Mouse (Mus musculus) midbrain, embryonic 10.5 days (tissue): ENCODE results near the gene Rps3a1. TPM values are rescaled to one million over a fixed set of nuclear protein-coding genes. Genes with fewer than 3 reads are reported as not detected.
"Not testable (repeated sequence)": the region's sequence is repeated elsewhere in the genome, so short reads cannot be mapped to it uniquely, and the experiment has no call there.

Experiments
- DNase-seq: peaks from one replicate; pipeline ENCODE4 v3.0.0-alpha.2; 2017; ENCODE audit warnings: low spot score
- H3K27ac ChIP-seq: fragments of 300-500 bp; sonication (generic); replicated peaks from 2 replicates; pipeline ENCODE4 v1.5.1; 2016; ENCODE audit warnings: mild to moderate bottlenecking
- H3K27me3 ChIP-seq: fragments of 300-500 bp; sonication (generic); 2 replicates; pipeline ENCODE4 v1.6.1; 2016; ENCODE audit warnings: low read depth, mild to moderate bottlenecking; ENCODE audit not compliant: poor library complexity, severe bottlenecking
- H3K36me3 ChIP-seq: fragments of 300-500 bp; sonication (generic); 2 replicates; pipeline ENCODE4 v1.6.1; 2016; ENCODE audit warnings: mild to moderate bottlenecking, moderate library complexity
- H3K4me1 ChIP-seq: fragments of 300-500 bp; sonication (generic); 2 replicates; pipeline ENCODE4 v1.6.1; 2016
- H3K4me3 ChIP-seq: fragments of 300-500 bp; sonication (generic); 2 replicates; pipeline ENCODE4 v1.5.1; 2016; ENCODE audit warnings: mild to moderate bottlenecking, moderate library complexity
- H3K9me3 ChIP-seq: fragments of 300-500 bp; sonication (generic); replicated peaks from 2 replicates; pipeline ENCODE4 v1.6.1; 2016; ENCODE audit warnings: mild to moderate bottlenecking
- WGBS: fragments of 180-500 bp; shearing (Covaris S2); methylation state at CpG from one replicate; pipeline ENCODE4 v1.1.7; 2016; 5-methylcytosine and 5-hydroxymethylcytosine counted together
- polyA plus RNA-seq: library from polyadenylated mRNA; unstranded; fragments of >200 nt; fragmentation: Nextera tagmentation; extraction: Ambion mirVana; gene quantifications from 2 replicates; pipeline ENCODE4 v1.2.1, GENCODE M21; 2016

Rps3a1 gene
- polyA plus RNA-seq, 1 experiment from 2014 or later = 1,130 TPM

GRCm38 (mm10) chr3:86108576-86108975, 33.9 kb downstream of the Rps3a1 start:
- Histone ChIP-seq H3K27me3 (no peaks in the 10 kb centered on the region), H3K27ac (no peak overlapping the region), H3K4me1 (peaks cover 20% of the 10 kb centered on the region), H3K9me3 (no peaks in the 10 kb centered on the region), H3K4me3 (no peak overlapping the region), H3K36me3 (no peaks in the 10 kb centered on the region)
- DNase-seq = no peak
- WGBS = 85% methylated on average over 4 of the region's 4 CpGs

GRCm38 (mm10) chr3:86107637-86108539, 34.6 kb downstream of the Rps3a1 start:
- Histone ChIP-seq H3K27me3 (no peaks in the 10 kb centered on the region), H3K36me3 (no peaks in the 10 kb centered on the region), H3K4me3 (no peak overlapping the region), H3K9me3 (no peaks in the 10 kb centered on the region), H3K4me1 (peaks cover 20% of the 10 kb centered on the region), H3K27ac (peak overlapping the region; percentile 38; the same call in 1 of the 2 replicates)
- DNase-seq = no peak
- 57% methylated on average over 8 of the region's 8 CpGs for whole genome bisulfite sequencing

DNA sequence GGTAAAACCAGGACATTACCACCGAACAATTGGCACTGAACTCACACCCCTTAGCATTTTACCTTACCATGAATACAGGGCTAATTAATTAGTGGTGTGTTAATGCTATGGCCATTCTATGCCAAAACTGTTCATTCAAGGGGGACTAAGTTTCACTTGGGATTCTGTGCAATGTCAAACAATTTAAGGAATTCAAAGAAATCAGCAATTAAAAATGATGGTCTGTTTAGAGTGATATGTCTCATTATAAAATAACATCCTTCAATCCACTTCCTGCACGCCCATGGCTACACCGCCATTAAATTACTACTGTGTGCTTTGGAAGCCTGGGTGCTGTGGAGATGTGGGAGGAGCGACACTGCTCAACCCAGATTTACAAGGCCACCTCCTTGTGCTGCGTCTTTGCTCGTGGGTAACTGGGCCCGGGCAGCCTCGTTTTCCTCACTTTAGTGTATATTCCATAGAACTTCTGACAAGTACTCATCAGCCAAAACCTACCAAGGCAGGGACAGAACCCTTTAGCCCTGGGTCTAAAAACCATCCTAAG, 36.3 kb downstream of the Rps3a1 start:
- H3K4me3 ChIP-seq = no peak overlapping the region
- H3K27me3 ChIP-seq = no peaks in the 10 kb centered on the region
- no peak overlapping the region for H3K27ac ChIP-seq
- 92% methylated on average over 8 of the region's 8 CpGs for WGBS
- no peak for DNase-seq
- H3K9me3 ChIP-seq = no peaks in the 10 kb centered on the region
- no peaks in the 10 kb centered on the region for H3K36me3 ChIP-seq
- peaks cover 16% of the 10 kb centered on the region for H3K4me1 ChIP-seq

- Histone ChIP-seq H3K27ac (no peak overlapping the region), H3K9me3 (no peaks in the 10 kb centered on the region), H3K4me1 (peaks cover 13% of the 10 kb centered on the region), H3K36me3 (no peaks in the 10 kb centered on the region), H3K27me3 (no peaks in the 10 kb centered on the region), H3K4me3 (no peak overlapping the region)
- no peak for DNase-seq
- WGBS = 93% methylated on average over 4 of the region's 4 CpGs
Measured at GRCm38 (mm10) chr3:86104909-86105308, 37.6 kb downstream of the Rps3a1 start.

DNA sequence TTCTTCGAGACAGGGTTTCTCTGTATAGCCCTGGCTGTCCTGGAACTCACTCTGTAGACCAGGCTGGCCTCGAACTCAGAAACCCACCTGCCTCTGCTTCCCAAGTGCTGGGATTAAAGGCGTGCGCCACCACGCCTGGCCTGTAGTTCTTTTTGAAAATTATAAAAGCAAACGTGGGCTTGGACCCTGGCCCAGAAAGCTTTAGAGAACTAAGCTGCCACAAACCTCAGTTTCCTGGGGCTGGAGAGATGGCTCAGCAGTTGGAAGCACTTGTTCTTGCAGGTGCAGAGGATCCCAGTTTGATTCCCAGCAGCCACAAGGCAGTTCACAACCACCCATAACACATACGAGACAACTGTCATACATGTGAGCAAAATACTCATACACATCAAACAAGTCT, 38.1 kb downstream of the Rps3a1 start:
- H3K27ac ChIP-seq, H3K27me3 ChIP-seq, H3K36me3 ChIP-seq, DNase-seq, H3K9me3 ChIP-seq, H3K4me3 ChIP-seq: not testable (repeated sequence)
- WGBS = 93% methylated on average over 7 of the region's 7 CpGs
- H3K4me1 ChIP-seq = peaks cover 13% of the 10 kb centered on the region

DNA sequence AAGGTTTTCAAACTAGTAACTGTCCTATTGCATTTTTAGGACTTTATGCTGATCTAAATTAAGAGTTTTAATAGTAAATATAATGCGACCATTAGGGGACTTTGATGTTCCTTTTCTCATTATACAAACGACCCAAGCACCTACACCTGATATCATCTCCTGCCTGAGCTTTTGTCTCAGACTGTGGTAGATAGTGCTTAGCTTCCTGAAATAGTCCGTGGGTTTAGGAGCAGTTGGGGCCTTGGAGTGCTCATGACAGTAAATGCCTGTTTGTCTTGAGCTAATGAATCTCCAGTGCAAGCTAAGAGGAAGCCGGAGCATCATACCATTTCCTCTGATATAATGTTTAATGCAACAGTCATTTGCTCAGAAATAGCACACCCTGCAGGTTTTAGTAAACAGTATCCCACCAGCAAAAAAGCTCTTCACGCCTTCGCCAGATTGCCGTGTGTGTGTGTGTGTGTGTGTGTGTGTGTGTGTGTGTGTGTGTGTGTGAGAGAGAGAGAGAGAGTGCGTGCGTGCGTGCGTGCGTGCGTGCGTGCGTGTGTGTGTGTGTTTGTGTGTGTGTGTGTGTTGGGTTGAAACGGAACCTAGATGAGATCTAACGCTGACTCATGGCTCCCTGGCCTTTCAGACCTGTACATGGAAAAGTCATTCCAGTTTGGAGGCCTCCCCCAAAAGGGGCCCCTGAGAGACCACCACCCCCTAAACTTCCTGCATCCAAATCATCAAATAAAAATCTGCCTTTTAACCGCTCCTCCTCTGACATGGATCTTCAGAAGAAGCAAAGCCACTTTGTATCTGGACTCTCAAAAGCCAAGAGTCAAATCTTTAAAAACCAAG, 38.8 kb downstream of the Rps3a1 start:
- H3K4me3 ChIP-seq = no peak overlapping the region
- H3K36me3 ChIP-seq = no peaks in the 10 kb centered on the region
- no peak overlapping the region for H3K27ac ChIP-seq
- 96% methylated on average over 17 of the region's 18 CpGs for WGBS
- DNase-seq = no peak
- no peaks in the 10 kb centered on the region for H3K9me3 ChIP-seq
- no peaks in the 10 kb centered on the region for H3K27me3 ChIP-seq
- H3K4me1 ChIP-seq = peaks cover 13% of the 10 kb centered on the region

- no peaks in the 10 kb centered on the region for H3K36me3 ChIP-seq
- WGBS = 86% methylated on average over 6 of the region's 6 CpGs
- H3K4me1 ChIP-seq = 0 out of 2 replicates have a peak, but pooled peaks cover under 1% of the 10 kb centered on the region
- DNase-seq = no peak
- H3K9me3 ChIP-seq = no peaks in the 10 kb centered on the region
- no peak overlapping the region for H3K27ac ChIP-seq
- H3K27me3 ChIP-seq = no peaks in the 10 kb centered on the region
- no peak overlapping the region for H3K4me3 ChIP-seq
Measured at GRCm38 (mm10) chr3:86101956-86102355, 40.5 kb downstream of the Rps3a1 start.

DNA sequence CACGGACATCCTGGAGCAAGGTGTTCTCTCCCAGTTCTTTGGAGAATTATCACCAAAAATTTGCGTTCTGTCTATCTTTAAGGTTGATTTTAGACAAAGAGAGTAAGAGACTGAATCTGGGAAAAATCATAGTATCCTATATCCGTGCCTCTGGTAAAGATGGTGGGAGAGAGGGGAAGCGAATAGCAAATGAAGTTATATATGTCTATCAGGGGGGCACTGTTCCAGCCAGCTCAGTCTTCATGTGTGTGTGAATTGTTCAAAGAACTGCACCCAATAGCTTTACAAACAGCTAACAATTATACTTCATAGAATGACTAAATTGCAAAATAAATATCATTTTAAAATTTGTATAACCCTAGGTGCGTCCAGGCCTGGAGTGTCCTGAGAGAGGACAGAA, 48.6 kb downstream of the Rps3a1 start:
- H3K27ac ChIP-seq = no peak overlapping the region
- no peaks in the 10 kb centered on the region; the same call in 1 of the 2 replicates for H3K4me1 ChIP-seq
- H3K27me3 ChIP-seq = no peaks in the 10 kb centered on the region
- H3K9me3 ChIP-seq = no peaks in the 10 kb centered on the region
- DNase-seq = no peak
- H3K4me3 ChIP-seq = no peak overlapping the region
- H3K36me3 ChIP-seq = no peaks in the 10 kb centered on the region
- WGBS = 84% methylated on average over 5 of the region's 5 CpGs

- no peak overlapping the region for H3K27ac ChIP-seq
- H3K36me3 ChIP-seq = no peaks in the 10 kb centered on the region
- no peaks in the 10 kb centered on the region; the same call in 1 of the 2 replicates for H3K4me1 ChIP-seq
- no peaks in the 10 kb centered on the region for H3K27me3 ChIP-seq
- DNase-seq = no peak
- 61% methylated on average over 6 of the region's 6 CpGs for WGBS
- no peak overlapping the region for H3K4me3 ChIP-seq
- H3K9me3 ChIP-seq = no peaks in the 10 kb centered on the region
Measured at GRCm38 (mm10) chr3:86093213-86093845, 49.2 kb downstream of the Rps3a1 start.

Other genes starting within 250 kb of the Rps3a1 start
- gene Sh3d19, start 171.6 kb downstream of the Rps3a1 start, polyA plus RNA-seq = 6.8 and 6.9 TPM in 2 replicates
- gene Prss48, start 140.2 kb downstream of the Rps3a1 start, polyA plus RNA-seq = 0.14 TPM in 1 of 2 replicates, not detected in the other
- gene Lrba, start 82.0 kb upstream of the Rps3a1 start, polyA plus RNA-seq = 3.6 and 6.3 TPM in 2 replicates